Mouse (Mus musculus) lung, postnatal 0 days (tissue): ENCODE results near the gene Magee1. TPM values are rescaled to one million over a fixed set of nuclear protein-coding genes. Genes with fewer than 3 reads are reported as not detected.
"Not testable (repeated sequence)": the region's sequence is repeated elsewhere in the genome, so short reads cannot be mapped to it uniquely, and the experiment has no call there.

ENCODE experiments used
- ATAC-seq: fragments of 200-750 bp; cut with Nextera tagmentation; 2 replicates; pipeline ENCODE4 v1.8.0; 2017; ENCODE audit warnings: moderate library complexity
- DNase-seq: peaks from one replicate; pipeline ENCODE4 v3.0.0-alpha.2; 2016; ENCODE audit warnings: low spot score
- H3K27ac ChIP-seq: fragments of 300-500 bp; sonication (generic); 2 replicates; pipeline ENCODE4 v1.5.1; 2014; ENCODE audit warnings: antibody characterized with exemption, mild to moderate bottlenecking, low read length, mixed read lengths
- H3K27me3 ChIP-seq: fragments of 300-500 bp; sonication (generic); replicated peaks from 2 replicates; pipeline ENCODE4 v1.6.1; 2014; ENCODE audit warnings: low read length, mixed read lengths; ENCODE audit not compliant: insufficient read depth
- H3K36me3 ChIP-seq: fragments of 300-500 bp; sonication (generic); 2 replicates; pipeline ENCODE4 v1.6.1; 2014; ENCODE audit warnings: low read length, mixed read lengths; ENCODE audit not compliant: insufficient read depth
- H3K4me1 ChIP-seq: fragments of 300-500 bp; sonication (generic); 2 replicates; pipeline ENCODE4 v1.6.1; 2014; ENCODE audit warnings: antibody characterized with exemption, low read depth, low read length, mixed read lengths; ENCODE audit not compliant: insufficient read depth
- H3K4me2 ChIP-seq: fragments of 300-500 bp; sonication (generic); replicated peaks from 2 replicates; pipeline ENCODE4 v1.6.1; 2014; ENCODE audit warnings: low read depth, mild to moderate bottlenecking, low read length, moderate library complexity, mixed read lengths
- H3K4me3 ChIP-seq: fragments of 300-500 bp; sonication (generic); 2 replicates; pipeline ENCODE4 v1.5.1; 2014; ENCODE audit warnings: low read depth, low read length
- H3K9ac ChIP-seq: fragments of 300-500 bp; sonication (generic); replicated peaks from 2 replicates; pipeline ENCODE4 v1.6.1; 2014; ENCODE audit warnings: low read depth, mild to moderate bottlenecking
- H3K9me3 ChIP-seq: fragments of 300-500 bp; sonication (generic); 2 replicates; pipeline ENCODE4 v1.6.1; 2016; ENCODE audit warnings: low read length, mixed read lengths
- CTCF ChIP-seq: IDR thresholded peaks from 2 replicates; pipeline ENCODE4 v1.5.1; 2016; ENCODE audit warnings: antibody characterized with exemption, mild to moderate bottlenecking
- EP300 ChIP-seq: IDR thresholded peaks from 2 replicates; pipeline ENCODE4 v1.6.1; 2016; ENCODE audit warnings: antibody characterized with exemption, mild to moderate bottlenecking, control low read depth
- WGBS: fragments of 180-500 bp; shearing (Covaris S2); extraction: QIAGEN DNeasy Blood & Tissue Kit; methylation state at CpG from one replicate; pipeline ENCODE4 v1.1.7; 2014; 5-methylcytosine and 5-hydroxymethylcytosine counted together
- polyA plus RNA-seq: library from polyadenylated mRNA; unstranded; fragments of >200 nt; fragmentation: Nextera tagmentation; extraction: Ambion mirVana; gene quantifications from 2 replicates; pipeline ENCODE4 v1.2.1, GENCODE M21; 2015

Gene Magee1
- polyA plus RNA-seq, 1 experiment from 2014 or later, result 5.8 TPM

GRCm38 (mm10) chrX:105114994-105115393 is 5.2 kb upstream of the Magee1 start:
- ATAC-seq, result no peak
- no peaks in the 10 kb centered on the region for H3K4me1 ChIP-seq
- H3K36me3 ChIP-seq, result no peaks in the 10 kb centered on the region
- 38% methylated on average over 2 of the region's 2 CpGs for WGBS
- no peak overlapping the region for H3K4me2 ChIP-seq
- no peaks in the 10 kb centered on the region for H3K27me3 ChIP-seq
- no peak for DNase-seq
- no peak overlapping the region for H3K4me3 ChIP-seq
- TF ChIP-seq EP300 (no peak), CTCF (no peak)
- H3K9me3 ChIP-seq, result no peaks in the 10 kb centered on the region
- H3K27ac ChIP-seq, result no peak overlapping the region
- no peak overlapping the region for H3K9ac ChIP-seq

GRCm38 (mm10) chrX:105121227-105121865 is 1.2 kb downstream of the Magee1 start:
- TF ChIP-seq EP300, result no peak
- peak; percentile 59 for TF ChIP-seq CTCF
- Histone ChIP-seq H3K4me2 (peak overlapping the region; percentile 81), H3K36me3 (no peaks in the 10 kb centered on the region), H3K27ac (no peak overlapping the region), H3K9ac (no peak overlapping the region), H3K9me3 (no peaks in the 10 kb centered on the region), H3K27me3 (0 out of 2 replicates have a peak, but pooled peaks cover 9% of the 10 kb centered on the region), H3K4me1 (no peaks in the 10 kb centered on the region), H3K4me3 (peak overlapping the region; percentile 44)
- peak; percentile 48 for DNase-seq
- peak; percentile 62 for ATAC-seq
- WGBS, result 20% methylated on average over 28 of the region's 38 CpGs

GRCm38 (mm10) chrX:105124903-105125302 is 4.7 kb downstream of the Magee1 start:
- TF ChIP-seq CTCF (peak; percentile 41), EP300 (no peak)
- Histone ChIP-seq H3K4me2 (no peak overlapping the region), H3K27ac (no peak overlapping the region), H3K36me3 (no peaks in the 10 kb centered on the region), H3K4me1 (no peaks in the 10 kb centered on the region), H3K9me3 (no peaks in the 10 kb centered on the region), H3K9ac (no peak overlapping the region), H3K4me3 (no peak overlapping the region), H3K27me3 (0 out of 2 replicates have a peak, but pooled peaks cover 9% of the 10 kb centered on the region)
- 0% methylated on average over 1 of the region's 3 CpGs for WGBS
- ATAC-seq (no peak), DNase-seq (peak; percentile 18)

GRCm38 (mm10) chrX:105151872-105152461 is 31.8 kb downstream of the Magee1 start:
- 47% methylated on average over 23 of the region's 26 CpGs for WGBS

GRCm38 (mm10) chrX:105165007-105165406 is 44.8 kb downstream of the Magee1 start:
- H3K4me2 ChIP-seq, result not testable (repeated sequence)

More at GRCm38 (mm10) chrX:105151872-105152461, 31.8 kb downstream of the Magee1 start:
- Histone ChIP-seq H3K4me3 (no peak overlapping the region), H3K27ac (no peak overlapping the region), H3K36me3 (no peaks in the 10 kb centered on the region), H3K4me2 (no peak overlapping the region), H3K4me1 (no peaks in the 10 kb centered on the region), H3K9ac (no peak overlapping the region), H3K9me3 (no peaks in the 10 kb centered on the region), H3K27me3 (no peaks in the 10 kb centered on the region)
- DNase-seq, result no peak
- TF ChIP-seq CTCF, result no peak
- no peak for TF ChIP-seq EP300
- ATAC-seq, result no peak

GRCm38 (mm10) chrX:105167217-105167616 is 47.0 kb downstream of the Magee1 start:
- H3K9ac ChIP-seq, result no peak overlapping the region
- TF ChIP-seq CTCF, result peak; percentile 34
- no peak for TF ChIP-seq EP300
- DNase-seq, result peak; percentile 12
- H3K27ac ChIP-seq, result no peak overlapping the region
- no peak overlapping the region for H3K4me2 ChIP-seq
- no peaks in the 10 kb centered on the region for H3K9me3 ChIP-seq
- 64% methylated on average over 2 of the region's 2 CpGs for WGBS
- no peaks in the 10 kb centered on the region for H3K36me3 ChIP-seq
- 0 out of 2 replicates have a peak, but pooled peaks cover 4% of the 10 kb centered on the region for H3K27me3 ChIP-seq
- ATAC-seq, result no peak
- H3K4me1 ChIP-seq, result no peaks in the 10 kb centered on the region
- no peak overlapping the region for H3K4me3 ChIP-seq

More at GRCm38 (mm10) chrX:105165007-105165406, 44.8 kb downstream of the Magee1 start:
- H3K27me3 ChIP-seq, H3K27ac ChIP-seq, H3K9me3 ChIP-seq, H3K9ac ChIP-seq, ATAC-seq, DNase-seq, H3K4me1 ChIP-seq, H3K4me3 ChIP-seq, H3K36me3 ChIP-seq: not testable (repeated sequence)
- WGBS, result 66% methylated on average over 6 of the region's 6 CpGs

Other genes starting within 250 kb of the Magee1 start
- 27.5 and 32.1 TPM in 2 replicates for gene Pbdc1, start 40.6 kb upstream of the Magee1 start, polyA plus RNA-seq